Mouse (Mus musculus) spleen, postnatal 4 days (tissue): ENCODE data around the gene Fam81a.

Source experiments
- DNase-seq, 2 experiments: peaks; one replicate each; pipeline ENCODE4 v3.0.0; 2022; ENCODE audit warnings: low spot score in 2 of 2

Fam81a gene

GRCm38 (mm10) chr9:70142460-70142859 is at the start of gene Fam81a:
Gene Fam81a (minus strand): TSS chr9:70142560.
- DNase-seq: no peak

- no peak for DNase-seq
Observed at GRCm38 (mm10) chr9:70182639-70183038, 40.3 kb upstream of the Fam81a start.

- DNase-seq: no peak
Observed at GRCm38 (mm10) chr9:70181719-70182118, 39.4 kb upstream of the Fam81a start.

- no peak for DNase-seq
Observed at GRCm38 (mm10) chr9:70176291-70176690, 33.9 kb upstream of the Fam81a start.

- no peak for DNase-seq
Observed at GRCm38 (mm10) chr9:70174896-70175295, 32.5 kb upstream of the Fam81a start.

GRCm38 (mm10) chr9:70174291-70174848 is 32.0 kb upstream of the Fam81a start:
- no peak for DNase-seq

- DNase-seq: no peak
Observed at GRCm38 (mm10) chr9:70168973-70169372, 26.6 kb upstream of the Fam81a start.

GRCm38 (mm10) chr9:70160071-70160470 is 17.7 kb upstream of the Fam81a start:
- DNase-seq: no peak

- no peak for DNase-seq
Observed at GRCm38 (mm10) chr9:70147618-70148017, 5.3 kb upstream of the Fam81a start.

GRCm38 (mm10) chr9:70145426-70145825 is 3.1 kb upstream of the Fam81a start:
- no peak for DNase-seq

GRCm38 (mm10) chr9:70143326-70143725 is 966 bp upstream of the Fam81a start:
- no peak for DNase-seq

GRCm38 (mm10) chr9:70141885-70142326 is 454 bp downstream of the Fam81a start:
- DNase-seq: no peak

- DNase-seq: no peak
Observed at GRCm38 (mm10) chr9:70140871-70141796, 1.2 kb downstream of the Fam81a start.

- DNase-seq: no peak
Observed at GRCm38 (mm10) chr9:70140340-70140739, 2.0 kb downstream of the Fam81a start.

GRCm38 (mm10) chr9:70139331-70139885 is 3.0 kb downstream of the Fam81a start:
- DNase-seq: no peak

GRCm38 (mm10) chr9:70138511-70138910 is 3.8 kb downstream of the Fam81a start:
- no peak for DNase-seq

GRCm38 (mm10) chr9:70137991-70138390 is 4.4 kb downstream of the Fam81a start:
- DNase-seq: no peak

GRCm38 (mm10) chr9:70135186-70135585 is 7.2 kb downstream of the Fam81a start:
- DNase-seq: no peak

- DNase-seq: no peak
Observed at GRCm38 (mm10) chr9:70134716-70135115, 7.6 kb downstream of the Fam81a start.

- no peak for DNase-seq
Observed at GRCm38 (mm10) chr9:70134215-70134614, 8.1 kb downstream of the Fam81a start.

GRCm38 (mm10) chr9:70130786-70131185 is 11.6 kb downstream of the Fam81a start:
- DNase-seq: no peak

- DNase-seq: no peak
Observed at GRCm38 (mm10) chr9:70111869-70112286, 30.5 kb downstream of the Fam81a start.

GRCm38 (mm10) chr9:70110871-70111270 is 31.5 kb downstream of the Fam81a start:
- DNase-seq: no peak
